Mouse (Mus musculus): Measurements from ENCODE around the gene Rspo4.

DNA sequence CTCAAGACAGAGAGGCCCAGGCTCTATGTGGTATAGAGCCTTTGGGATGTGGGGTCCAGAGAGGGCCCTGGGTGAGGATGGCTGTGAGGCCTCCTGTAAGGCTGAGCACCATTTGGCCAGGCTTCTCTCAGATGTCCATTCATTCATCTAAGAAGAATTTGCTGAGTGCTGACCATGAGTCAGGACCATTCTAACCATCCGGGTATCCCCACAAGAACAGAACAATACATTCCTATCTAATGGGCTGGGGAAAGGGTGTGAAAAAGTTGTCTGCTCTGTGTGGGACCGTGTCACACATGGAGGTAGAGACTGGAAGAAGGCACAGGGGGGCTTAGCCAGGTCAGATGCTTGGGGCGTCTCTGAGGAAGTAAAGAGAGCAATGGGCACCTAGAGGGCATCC lies 69.0 kb downstream of the Rspo4 start:
- TF ChIP-seq CTCF (IDR thresholded peaks at IDR 0.05; ENCODE audit: insufficient read depth, low read length): no peak
- TF ChIP-seq POLR2A (IDR thresholded peaks at IDR 0.05; ENCODE audit: borderline replicate concordance, extremely low read depth, low read depth, low read length): no peak
